Mouse (Mus musculus) kidney, postnatal 25 days (tissue): ENCODE measurements at regions not wholly inside any gene's neighbourhood (a gene's known extent, or its start where the extent isn't known, plus 50 kb on each side); places are given as distances from the start of the nearest gene placed in this dataset.

ENCODE experiments used
- DNase-seq, 2 experiments: peaks; one replicate each; pipeline ENCODE4 v3.0.0; 2021; ENCODE audit warnings: mixed read lengths in 2 of 2

GRCm38 (mm10) chr11:44158236-44158635 is 241.6 kb upstream of the Il12b start:
- no peak for DNase-seq

- no peak for DNase-seq
These were observed 238.0 kb upstream of the Il12b start for GRCm38 (mm10) chr11:44161734-44162418.

DNA sequence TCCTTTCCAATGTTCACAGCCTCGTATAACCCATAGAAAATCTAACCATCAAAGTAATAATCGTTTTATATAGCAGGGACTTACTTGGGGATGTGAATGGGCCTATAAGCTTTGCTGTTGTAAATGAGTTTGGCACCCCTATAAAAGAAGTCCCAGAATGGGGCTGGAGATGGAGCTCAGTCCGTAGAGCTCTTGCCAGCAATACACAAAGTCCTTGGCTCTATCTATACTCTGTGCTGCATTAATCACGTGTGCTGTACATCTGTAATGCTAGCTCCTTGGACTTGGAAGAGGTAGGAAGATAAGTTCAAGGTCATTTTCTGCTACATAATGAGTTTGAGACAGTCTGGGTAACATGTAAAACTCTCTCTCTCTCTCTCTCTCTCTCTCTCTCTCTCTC is 236.8 kb upstream of the Il12b start:
- no peak for DNase-seq

DNA sequence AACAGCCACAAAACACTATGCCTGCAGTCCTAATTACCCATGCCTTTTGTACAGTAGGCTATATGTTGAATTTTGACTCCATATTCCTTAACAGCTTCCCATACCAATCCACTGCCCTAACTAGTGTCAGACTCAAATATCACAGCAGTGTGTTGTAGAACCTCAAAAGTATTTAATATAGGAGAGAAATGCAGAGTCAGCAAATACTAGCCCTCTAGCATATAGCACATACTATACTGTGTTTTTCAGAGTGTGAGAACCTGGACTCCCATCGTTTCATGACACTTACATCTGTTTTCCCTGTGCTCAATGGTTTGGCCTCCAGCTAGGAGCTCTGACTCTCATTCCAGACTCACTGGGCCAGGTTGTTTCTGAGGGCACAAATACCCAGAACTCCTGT is 236.1 kb upstream of the Il12b start:
- DNase-seq: no peak

DNA sequence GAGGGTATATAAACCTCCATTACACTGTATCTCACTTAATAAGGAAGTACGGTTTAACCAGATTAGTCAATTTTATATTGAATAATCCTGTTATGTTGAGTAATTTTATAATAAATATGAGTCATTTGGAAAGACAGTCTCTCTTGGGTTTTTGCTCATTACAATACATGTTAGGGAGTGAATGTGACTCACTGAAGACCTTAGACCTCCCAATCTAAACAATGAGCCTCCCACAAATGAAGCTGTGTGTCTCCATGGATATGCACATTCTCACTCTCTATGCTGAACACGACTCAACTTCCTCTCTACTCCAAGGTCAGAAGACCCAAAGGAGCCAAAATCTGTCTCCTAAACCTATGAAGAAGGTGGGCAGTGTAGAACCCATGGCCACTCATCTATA is 235.7 kb upstream of the Il12b start:
- DNase-seq: no peak

- DNase-seq: no peak
These were observed 232.0 kb upstream of the Il12b start for GRCm38 (mm10) chr11:44167724-44168500.

DNA sequence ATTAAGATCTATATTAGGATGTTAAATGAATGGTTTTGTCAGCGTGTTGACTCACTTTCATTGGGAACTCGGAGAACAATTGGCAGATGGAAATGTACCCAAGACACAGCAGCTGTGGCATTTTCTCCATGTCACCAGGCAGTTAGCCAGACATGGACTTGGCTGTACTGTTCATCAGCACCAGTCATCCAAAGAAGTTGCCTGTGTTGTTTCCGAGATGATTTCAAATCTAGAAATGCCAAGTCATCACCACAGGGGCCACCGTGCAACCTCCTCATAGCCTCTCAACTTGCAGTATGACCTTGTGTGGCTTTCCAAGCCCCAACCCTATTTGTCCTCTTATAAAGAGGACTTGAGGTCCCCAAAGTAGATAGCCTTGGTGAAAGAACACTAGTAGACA is 227.4 kb upstream of the Il12b start:
- DNase-seq: no peak

GRCm38 (mm10) chr11:44173196-44173595 is 226.7 kb upstream of the Il12b start:
- DNase-seq: no peak

DNA sequence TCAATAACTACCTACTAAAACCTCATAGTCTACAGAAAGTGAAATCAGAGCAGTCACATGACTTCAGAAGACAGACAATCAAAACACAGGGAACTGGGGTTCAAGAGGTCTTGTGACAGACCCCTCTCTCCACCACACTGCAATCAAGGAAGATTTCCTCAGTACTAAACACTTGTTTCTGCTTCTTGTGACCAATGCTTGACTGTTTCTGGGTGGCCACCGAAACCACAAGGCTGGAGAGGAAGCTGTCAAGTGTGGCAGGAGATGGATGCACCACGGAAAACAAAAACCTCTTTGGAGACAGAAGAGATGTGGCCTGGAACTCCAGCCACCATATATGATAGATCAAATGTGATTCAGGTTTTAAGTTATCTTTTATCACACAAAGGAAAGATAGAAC is 225.3 kb upstream of the Il12b start:
- DNase-seq: no peak

GRCm38 (mm10) chr11:44179711-44180110 is 220.2 kb upstream of the Il12b start:
- no peak for DNase-seq

DNA sequence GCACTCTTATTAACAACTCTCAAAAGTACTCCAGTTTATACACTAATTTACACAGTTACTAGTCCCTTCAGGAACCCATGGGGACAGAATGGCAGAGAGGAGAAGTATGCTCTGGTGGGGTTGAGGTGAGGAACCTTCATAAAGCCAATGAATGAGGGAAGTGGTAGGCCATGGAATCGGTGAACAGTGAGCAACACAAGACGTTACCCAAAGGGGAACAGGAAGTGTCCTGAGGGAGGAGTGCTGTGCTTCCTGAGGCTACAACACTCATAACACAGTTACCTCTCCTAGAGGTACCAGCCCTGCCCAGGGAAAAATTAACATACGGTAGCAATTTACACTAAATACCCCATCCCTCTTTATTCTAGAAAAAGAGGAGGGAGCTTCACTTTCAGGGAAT is 216.0 kb upstream of the Il12b start:
- no peak for DNase-seq

- no peak for DNase-seq
These were observed 214.5 kb upstream of the Il12b start for GRCm38 (mm10) chr11:44185218-44185890.

- no peak for DNase-seq
These were observed 211.7 kb upstream of the Il12b start for GRCm38 (mm10) chr11:44188202-44188601.

- DNase-seq: no peak
These were observed 206.1 kb upstream of the Il12b start for GRCm38 (mm10) chr11:44193806-44194205.

GRCm38 (mm10) chr11:44202716-44203115 is 197.1 kb upstream of the Il12b start:
- no peak for DNase-seq

DNA sequence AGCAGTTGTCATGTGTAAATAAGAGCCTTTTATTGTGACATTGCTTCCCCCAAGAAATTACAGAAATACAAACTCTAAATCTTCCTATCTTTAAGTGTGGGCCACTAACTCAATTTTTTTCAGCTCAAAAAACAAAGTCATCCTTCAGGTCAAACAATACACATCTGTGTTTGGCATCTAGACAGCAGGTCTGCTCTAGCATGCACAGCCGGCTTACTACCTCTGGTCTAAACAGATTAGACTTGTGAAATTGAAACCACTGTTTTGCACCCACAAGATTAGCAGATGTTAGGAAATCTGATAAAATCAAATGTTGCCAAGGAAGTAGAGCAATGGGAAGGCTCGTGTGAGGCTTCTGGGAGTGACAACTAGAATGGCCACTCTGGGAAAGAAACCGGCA is 195.5 kb upstream of the Il12b start:
- DNase-seq: no peak

DNA sequence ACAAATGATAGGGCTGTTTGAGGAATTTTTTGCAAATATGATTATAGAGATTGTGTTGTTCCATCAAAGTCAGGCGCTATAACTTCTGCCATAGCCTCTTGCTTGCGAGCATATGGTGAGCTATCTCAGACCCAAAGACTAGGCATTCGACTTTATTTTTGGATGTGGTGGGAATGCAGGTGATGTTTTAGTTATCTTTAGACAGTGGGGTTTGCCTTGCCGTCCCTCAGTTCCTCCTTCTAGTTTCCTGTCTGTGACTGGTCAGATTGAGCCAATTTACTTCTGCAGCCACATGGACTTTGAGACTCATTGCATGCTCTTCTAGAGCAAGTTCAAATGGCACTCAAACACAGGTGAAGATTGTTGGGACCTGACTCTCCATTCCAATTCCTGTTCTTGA is 193.0 kb upstream of the Il12b start:
- no peak for DNase-seq

DNA sequence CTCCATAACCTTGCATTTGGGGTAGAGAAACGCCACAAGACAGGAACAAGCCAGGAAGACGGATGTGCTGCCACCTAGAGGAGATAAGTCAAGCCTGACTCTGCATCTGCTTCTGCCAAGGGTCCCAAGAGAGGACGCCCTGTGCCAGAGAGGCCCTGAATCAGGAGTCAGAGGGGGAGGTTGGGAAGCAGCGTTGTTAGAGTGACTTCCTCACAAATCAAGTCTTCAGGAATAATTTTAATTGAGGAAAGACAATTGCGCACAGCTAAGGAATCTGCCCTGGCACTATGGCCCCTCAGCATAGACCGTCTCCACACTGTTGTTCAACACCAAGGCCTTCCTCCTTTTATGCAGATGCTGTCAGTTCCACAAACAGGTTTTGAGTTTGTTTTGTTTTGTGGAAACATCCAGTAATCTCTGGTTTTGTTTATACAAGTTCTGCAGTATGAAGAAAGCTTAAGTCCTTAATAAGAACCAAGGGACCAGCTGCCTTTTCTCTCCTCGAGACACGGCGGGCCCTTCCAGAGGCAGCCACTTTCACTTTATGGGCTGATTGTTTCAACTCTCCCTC is 187.9 kb upstream of the Il12b start:
- peak; percentile 60 to 73 for DNase-seq

DNA sequence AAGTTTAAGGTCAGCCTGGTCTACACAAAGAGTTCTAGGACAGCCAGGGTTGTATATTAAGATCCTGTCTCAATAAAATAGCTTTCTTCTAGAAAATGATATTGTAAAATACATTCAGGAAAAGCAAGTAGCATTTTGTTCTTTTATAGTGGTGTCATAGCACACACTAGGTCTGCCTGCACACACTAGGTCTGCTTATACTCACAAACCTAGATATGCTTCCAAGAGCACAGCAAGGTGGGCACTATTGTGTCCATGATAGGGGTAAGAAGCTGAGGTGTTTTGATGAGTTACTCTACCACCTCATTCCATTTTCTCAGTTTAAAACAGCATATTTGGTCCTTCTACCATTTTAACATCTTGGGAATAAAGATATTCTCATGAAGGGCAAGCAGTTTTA is 185.8 kb upstream of the Il12b start:
- DNase-seq: no peak

DNA sequence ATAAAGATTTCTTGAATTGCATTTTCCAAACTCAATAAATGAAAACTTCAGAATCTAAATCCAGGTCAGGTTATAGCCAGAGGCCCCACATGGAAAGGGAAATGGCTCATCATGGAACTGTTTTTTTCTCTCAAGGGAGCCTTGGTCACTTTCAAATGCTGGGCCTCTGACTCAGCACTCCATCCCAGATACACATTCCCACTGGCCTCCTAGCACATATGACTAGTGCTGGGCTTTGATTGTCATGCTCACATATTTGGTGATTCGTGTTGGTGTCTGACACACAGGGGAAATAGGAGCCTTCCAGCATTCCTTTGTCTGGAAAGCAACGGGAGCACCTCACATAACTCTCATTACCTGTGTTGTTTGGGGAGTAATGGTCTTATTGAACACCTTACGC is 183.5 kb upstream of the Il12b start:
- DNase-seq: no peak

DNA sequence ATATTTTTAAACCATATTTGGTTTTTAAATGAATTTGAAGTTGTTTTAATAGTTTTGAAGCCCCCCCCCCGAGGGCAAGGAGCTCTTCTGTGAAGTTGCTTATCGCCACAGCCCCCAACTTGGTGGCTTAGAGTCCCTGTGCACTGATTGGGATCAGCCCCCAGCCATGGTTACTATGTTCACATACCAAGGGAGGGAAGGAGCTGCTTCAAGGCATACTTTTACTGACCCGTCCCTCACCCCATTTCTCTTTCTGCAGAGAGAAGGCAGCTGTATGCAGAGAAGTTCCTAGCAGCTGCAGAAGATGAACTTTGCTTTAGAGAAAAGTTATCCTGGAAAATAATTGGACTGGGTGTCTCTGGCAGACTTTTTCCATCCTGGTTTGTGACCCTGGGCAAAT is 179.9 kb upstream of the Il12b start:
- DNase-seq: no peak

DNA sequence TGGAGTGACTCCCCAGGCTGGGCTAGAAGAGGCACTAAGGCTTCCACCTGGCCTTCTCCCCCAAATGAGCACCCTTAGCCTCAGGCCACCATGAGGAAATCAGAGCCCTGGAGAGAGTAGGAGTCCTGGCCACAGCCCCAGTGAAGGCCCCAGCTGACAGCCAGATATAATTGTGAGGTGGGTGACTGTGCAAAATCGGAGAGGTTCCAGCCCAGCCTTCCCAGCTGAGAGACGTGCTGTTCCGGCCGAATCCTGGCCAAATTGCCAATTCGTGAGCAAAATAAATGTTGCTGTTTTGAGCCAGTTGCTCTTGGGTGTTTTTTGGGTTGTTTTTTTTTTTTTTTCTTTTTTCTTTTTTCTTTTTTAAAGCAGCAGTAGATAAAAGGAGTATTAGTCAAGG is 169.9 kb upstream of the Il12b start:
- no peak for DNase-seq

DNA sequence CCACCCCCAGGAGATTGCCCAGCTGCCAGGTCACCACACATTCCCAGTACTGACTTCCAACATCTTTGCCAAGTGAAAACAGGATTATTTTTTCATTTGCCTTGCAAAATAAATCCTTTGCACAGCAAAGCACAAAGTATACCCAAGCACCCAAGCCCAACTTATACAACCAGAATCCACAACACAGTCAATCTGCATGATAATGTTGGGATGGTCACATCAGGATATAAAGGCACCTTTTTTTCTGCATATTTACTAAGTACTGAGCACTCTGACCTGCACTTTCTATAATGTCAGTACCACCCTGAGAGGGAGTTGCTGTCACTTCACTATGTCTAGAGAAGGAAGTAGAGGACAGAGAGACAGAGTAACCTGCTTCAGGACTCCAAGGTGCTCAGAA is 164.4 kb upstream of the Il12b start:
- DNase-seq: no peak

- no peak for DNase-seq
These were observed 161.8 kb upstream of the Il12b start for GRCm38 (mm10) chr11:44238051-44238450.
